Mouse (Mus musculus) MEL (cell line): ENCODE measurements around the gene Apobec3. TPM values are rescaled to one million over a fixed set of nuclear protein-coding genes. Genes with fewer than 3 reads are reported as not detected.

ENCODE experiments used
- DNase-seq: peaks from one replicate; pipeline ENCODE4 v3.0.0; 2011; ENCODE audit warnings: low read depth, low spot score
- H3K27ac ChIP-seq: 2 replicates; pipeline ENCODE4 v1.5.1; 2012; ENCODE audit warnings: low read depth, mild to moderate bottlenecking, control low read depth, low read length, moderate library complexity; ENCODE audit not compliant: control insufficient read depth
- H3K27me3 ChIP-seq, 2 experiments: fragments of 150-350 bp in 1 of 2; sonication (generic) in 1 of 2; 2 replicates each; pipeline ENCODE4 v1.6.1; 2012; ENCODE audit warnings: low read length in 2 of 2, mild to moderate bottlenecking in 2 of 2, improper control_type of control experiment in 1 of 2, moderate library complexity in 1 of 2; ENCODE audit not compliant: insufficient read depth in 2 of 2, control insufficient read depth in 1 of 2
- H3K36me3 ChIP-seq, 2 experiments: 2 replicates each; pipeline ENCODE4 v1.6.1; 2012 to 2014; ENCODE audit warnings: low read length in 2 of 2, improper control_type of control experiment in 1 of 2, inconsistent platforms in 1 of 2, mild to moderate bottlenecking in 1 of 2; ENCODE audit not compliant: insufficient read depth in 2 of 2, control insufficient read depth in 1 of 2
- H3K4me1 ChIP-seq, 2 experiments: fragments of 150-350 bp in 1 of 2; sonication (generic) in 1 of 2; 2 replicates each; pipeline ENCODE4 v1.6.1; 2012; ENCODE audit warnings: low read length in 2 of 2, improper control_type of control experiment in 1 of 2, mild to moderate bottlenecking in 1 of 2; ENCODE audit not compliant: insufficient read depth in 2 of 2, control insufficient read depth in 1 of 2
- H3K4me3 ChIP-seq, 2 experiments: fragments of 150-350 bp in 1 of 2; sonication (generic) in 1 of 2; 2 replicates each; pipeline ENCODE4 v1.5.1; 2012; ENCODE audit warnings: low read depth in 2 of 2, low read length in 2 of 2, mild to moderate bottlenecking in 2 of 2, moderate library complexity in 2 of 2, control low read depth in 1 of 2, improper control_type of control experiment in 1 of 2; ENCODE audit not compliant: control insufficient read depth in 1 of 2, insufficient read depth in 1 of 2
- H3K79me2 ChIP-seq: 2 replicates; pipeline ENCODE4 v1.6.1; 2012; ENCODE audit warnings: mild to moderate bottlenecking, low read length, moderate library complexity; ENCODE audit not compliant: control insufficient read depth, poor library complexity, insufficient read depth
- H3K9ac ChIP-seq: 2 replicates; pipeline ENCODE4 v1.6.1; 2012; ENCODE audit warnings: low read depth, mild to moderate bottlenecking, control low read depth, low read length, moderate library complexity; ENCODE audit not compliant: control insufficient read depth, poor library complexity, severe bottlenecking
- H3K9me3 ChIP-seq: fragments of 150-350 bp; sonication (generic); replicated peaks from 2 replicates; pipeline ENCODE4 v1.6.1; 2012; ENCODE audit warnings: mild to moderate bottlenecking, low read length, improper control_type of control experiment, moderate library complexity; ENCODE audit not compliant: insufficient read depth
- CHD2 ChIP-seq: IDR thresholded peaks from 2 replicates; pipeline ENCODE4 v1.6.1; 2011; ENCODE audit warnings: low read length, improper control_type of control experiment
- CTCF ChIP-seq, 3 experiments: IDR thresholded peaks in 2 of 3; conservative IDR thresholded peaks in 1 of 3; 2 replicates each; pipeline ENCODE4 v1.5.1; 2011 to 2012; ENCODE audit warnings: low read length in 3 of 3, low read depth in 2 of 3, mild to moderate bottlenecking in 2 of 3, improper control_type of control experiment in 1 of 3, inconsistent platforms in 1 of 3, mixed read lengths in 1 of 3, moderate library complexity in 1 of 3; ENCODE audit not compliant: control insufficient read depth in 1 of 3, insufficient read depth in 1 of 3, poor library complexity in 1 of 3, severe bottlenecking in 1 of 3
- E2F4 ChIP-seq: IDR thresholded peaks from 2 replicates; pipeline ENCODE4 v1.6.1; 2011; ENCODE audit warnings: low read depth, low read length, improper control_type of control experiment, borderline replicate concordance
- ELF1 ChIP-seq: IDR thresholded peaks from 2 replicates; pipeline ENCODE4 v1.6.1; 2014; ENCODE audit warnings: low read depth, mild to moderate bottlenecking, inconsistent platforms, low read length, improper control_type of control experiment, moderate library complexity
- EP300 ChIP-seq, 2 experiments: IDR thresholded peaks; 2 replicates each; pipeline ENCODE4 v1.6.1; 2011; ENCODE audit warnings: improper control_type of control experiment in 2 of 2, low read length in 2 of 2, low read depth in 1 of 2, mild to moderate bottlenecking in 1 of 2
- GABPA ChIP-seq: IDR thresholded peaks from 2 replicates; pipeline ENCODE4 v1.6.1; 2012; ENCODE audit warnings: low read depth, mild to moderate bottlenecking, inconsistent platforms, low read length, improper control_type of control experiment, moderate library complexity
- HCFC1 ChIP-seq: IDR thresholded peaks from 2 replicates; pipeline ENCODE4 v1.6.1; 2012; ENCODE audit warnings: low read depth, mild to moderate bottlenecking, inconsistent platforms, low read length, improper control_type of control experiment, moderate library complexity
- KAT2A ChIP-seq: conservative IDR thresholded peaks from 2 replicates; pipeline ENCODE4 v1.6.1; 2012; ENCODE audit warnings: low read depth, low read length, improper control_type of control experiment, inconsistent platforms
- MAFK ChIP-seq: IDR thresholded peaks from 2 replicates; pipeline ENCODE4 v1.6.1; 2011; ENCODE audit warnings: low read depth, mild to moderate bottlenecking, low read length, improper control_type of control experiment, borderline replicate concordance
- MAX ChIP-seq: IDR thresholded peaks from 2 replicates; pipeline ENCODE4 v1.6.1; 2011; ENCODE audit warnings: low read length, improper control_type of control experiment
- MAZ ChIP-seq: IDR thresholded peaks from 2 replicates; pipeline ENCODE4 v1.6.1; 2012; ENCODE audit warnings: low read depth, mild to moderate bottlenecking, inconsistent platforms, low read length, improper control_type of control experiment
- MEF2A ChIP-seq: IDR thresholded peaks from 2 replicates; pipeline ENCODE4 v1.6.1; 2014; ENCODE audit warnings: low read depth, mild to moderate bottlenecking, inconsistent platforms, low read length, improper control_type of control experiment; ENCODE audit not compliant: poor library complexity, insufficient replicate concordance, severe bottlenecking; ENCODE audit errors: extremely low read depth
- MYB ChIP-seq: IDR thresholded peaks from 2 replicates; pipeline ENCODE4 v1.6.1; 2011; ENCODE audit warnings: mild to moderate bottlenecking, low read depth, low read length, improper control_type of control experiment
- MYC ChIP-seq: IDR thresholded peaks from 2 replicates; pipeline ENCODE4 v1.6.1; 2011; ENCODE audit warnings: low read depth, mild to moderate bottlenecking, low read length, improper control_type of control experiment, moderate library complexity
- POLR2AphosphoS2 ChIP-seq: IDR thresholded peaks from 2 replicates; pipeline ENCODE4 v1.6.1; 2011; ENCODE audit warnings: low read length, improper control_type of control experiment
- POLR2AphosphoS5 ChIP-seq: IDR thresholded peaks from 2 replicates; pipeline ENCODE4 v1.6.1; 2012; ENCODE audit warnings: low read depth, borderline replicate concordance, mild to moderate bottlenecking, inconsistent platforms, low read length, moderate library complexity, mixed read lengths
- RAD21 ChIP-seq: IDR thresholded peaks from 2 replicates; pipeline ENCODE4 v1.6.1; 2011; ENCODE audit warnings: mild to moderate bottlenecking, low read depth, low read length, improper control_type of control experiment
- SMC3 ChIP-seq: IDR thresholded peaks from 2 replicates; pipeline ENCODE4 v1.6.1; 2011; ENCODE audit warnings: low read depth, low read length, improper control_type of control experiment
- TBP ChIP-seq: IDR thresholded peaks from 2 replicates; pipeline ENCODE4 v1.8.0; 2011; ENCODE audit warnings: low read depth, low read length, improper control_type of control experiment
- TCF12 ChIP-seq: IDR thresholded peaks from 2 replicates; pipeline ENCODE4 v1.6.1; 2014; ENCODE audit warnings: low read depth, mild to moderate bottlenecking, inconsistent platforms, low read length, improper control_type of control experiment, moderate library complexity
- UBTF ChIP-seq: IDR thresholded peaks from 2 replicates; pipeline ENCODE4 v1.6.1; 2012; ENCODE audit warnings: low read depth, mild to moderate bottlenecking, inconsistent platforms, low read length, improper control_type of control experiment, moderate library complexity, borderline replicate concordance; ENCODE audit not compliant: insufficient read depth
- USF1 ChIP-seq: IDR thresholded peaks from 2 replicates; pipeline ENCODE4 v1.6.1; 2014; ENCODE audit warnings: low read depth, mild to moderate bottlenecking, inconsistent platforms, low read length, improper control_type of control experiment, moderate library complexity
- USF2 ChIP-seq, 2 experiments: IDR thresholded peaks; 2 replicates each; pipeline ENCODE4 v1.6.1; 2011 to 2012; ENCODE audit warnings: improper control_type of control experiment in 2 of 2, low read length in 2 of 2, borderline replicate concordance in 1 of 2, inconsistent platforms in 1 of 2, low read depth in 1 of 2, mild to moderate bottlenecking in 1 of 2; ENCODE audit not compliant: insufficient read depth in 1 of 2
- polyA plus RNA-seq, 2 experiments: library from polyadenylated mRNA; stranded (reverse) in 1 of 2; unstranded in 1 of 2; fragments of >175 nt in 1 of 2; fragments of >200 nt in 1 of 2; gene quantifications; 2 replicates each; pipeline versions ENCODE4 v1.2.1 to v1.2.4; 2012; ENCODE audit warnings: low replicate concordance in 2 of 2, low read depth in 1 of 2; ENCODE audit not compliant: insufficient read length in 2 of 2, insufficient read depth in 1 of 2, missing spikeins in 1 of 2
- total RNA-seq: library from RNA; depleted of rRNA; stranded (reverse); fragments of 300-350 nt; gene quantifications from 2 replicates; pipeline ENCODE4 v1.2.3, GENCODE M21; 2012

Gene Apobec3
- total and polyA plus RNA-seq, 3 experiments, result 22.2 to 38.6 TPM; not detected in 1

DNA sequence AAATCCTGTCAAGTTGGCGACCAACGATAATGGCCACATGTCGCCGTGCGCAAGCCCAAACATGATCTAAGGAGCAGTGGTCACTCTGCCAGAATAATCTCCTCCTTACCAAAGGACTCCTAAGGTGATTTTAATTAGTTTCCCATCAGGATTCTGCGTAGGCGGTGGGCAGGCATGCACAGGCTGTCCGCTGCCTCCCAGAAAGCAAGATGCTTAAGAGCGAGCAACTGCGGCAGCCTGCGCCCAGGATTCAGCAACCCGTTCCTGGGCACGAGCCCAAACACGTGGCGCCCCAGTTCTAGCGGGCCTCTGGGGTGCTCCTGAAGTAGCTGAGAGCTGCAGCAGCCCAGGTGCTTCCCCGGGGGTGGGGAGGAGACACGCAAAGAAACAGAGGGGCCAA, 71.2 kb downstream of the Apobec3 start:
- H3K9me3 ChIP-seq, result no peaks in the 10 kb centered on the region
- H3K27ac ChIP-seq, result no peak overlapping the region
- H3K36me3 ChIP-seq, result no peaks in the 10 kb centered on the region
- no peak for DNase-seq
- no peaks in the 10 kb centered on the region for H3K4me1 ChIP-seq
- TF ChIP-seq MAX, result no peak
- no peak for TF ChIP-seq CTCF (IDR thresholded peaks at IDR 0.05 in 2 of 3, conservative IDR thresholded peaks at IDR 0.05 in 1 of 3; ENCODE audit: control insufficient read depth in 1 of 3, insufficient read depth in 1 of 3, low read depth in 2 of 3, low read length in 3 of 3, poor library complexity in 1 of 3, severe bottlenecking in 1 of 3)
- no peak for TF ChIP-seq CHD2
- TF ChIP-seq MYB, result no peak
- no peak for TF ChIP-seq MYC
- no peak for TF ChIP-seq TBP
- no peak for TF ChIP-seq POLR2AphosphoS5
- no peak for TF ChIP-seq UBTF
- TF ChIP-seq HCFC1, result no peak
- no peak for TF ChIP-seq E2F4
- no peak for TF ChIP-seq SMC3
- no peak for TF ChIP-seq TCF12
- TF ChIP-seq USF2 (IDR thresholded peaks at IDR 0.05; ENCODE audit: borderline replicate concordance in 1 of 2, insufficient read depth in 1 of 2, low read depth in 1 of 2, low read length in 2 of 2), result no peak
- TF ChIP-seq MAZ, result no peak
- TF ChIP-seq GABPA, result no peak
- TF ChIP-seq EP300 (IDR thresholded peaks at IDR 0.05; ENCODE audit: low read depth in 1 of 2, low read length in 2 of 2), result no peak
- TF ChIP-seq MAFK, result no peak
- no peak overlapping the region for H3K4me3 ChIP-seq
- H3K27me3 ChIP-seq, result peaks cover 0 to 2% of the 10 kb centered on the region in 2 experiments; a peak in 1 of 4 replicates
- H3K9ac ChIP-seq, result no peak overlapping the region
- no peaks in the 10 kb centered on the region for H3K79me2 ChIP-seq

- Histone ChIP-seq H3K9me3 (no peaks in the 10 kb centered on the region), H3K79me2 (no peaks in the 10 kb centered on the region), H3K36me3 (no peaks in the 10 kb centered on the region), H3K27ac (no peak overlapping the region), H3K9ac (no peak overlapping the region), H3K4me3 (no peak overlapping the region), H3K4me1 (no peaks in the 10 kb centered on the region), H3K27me3 (peaks cover 0 to 2% of the 10 kb centered on the region in 2 experiments; a peak in 1 of 4 replicates)
- DNase-seq, result no peak
- TF ChIP-seq TCF12 (no peak), UBTF (no peak), KAT2A (no peak), MAX (no peak), USF1 (no peak), USF2 (IDR thresholded peaks at IDR 0.05; ENCODE audit: borderline replicate concordance in 1 of 2, insufficient read depth in 1 of 2, low read depth in 1 of 2, low read length in 2 of 2) (no peak), EP300 (IDR thresholded peaks at IDR 0.05; ENCODE audit: low read depth in 1 of 2, low read length in 2 of 2) (no peak), MAZ (no peak), ELF1 (no peak), POLR2AphosphoS2 (no peak), GABPA (no peak), MEF2A (no peak), RAD21 (no peak)
Measured at GRCm38 (mm10) chr15:79964376-79964775, 72.9 kb downstream of the Apobec3 start.
